Mouse (Mus musculus) left cerebral cortex, postnatal 25 days (tissue): ENCODE measurements around the gene Pik3r1. TPM values are rescaled to one million over a fixed set of nuclear protein-coding genes. Genes with fewer than 3 reads are reported as not detected.

Source experiments
- DNase-seq, 2 experiments: peaks; one replicate each; pipeline ENCODE4 v3.0.0; 2022; ENCODE audit warnings: low spot score in 2 of 2, mixed read lengths in 1 of 2
- intact Hi-C: fragments of 180-260 bp; cut with DNase I; formaldehyde crosslinking; loops from one replicate; pipeline ENCODE4 v1.15.1; 2025
- total RNA-seq, 2 experiments: library from RNA; stranded (reverse); gene quantifications; 2 replicates each; pipeline ENCODE4 v1.2.3; 2021

Pik3r1 gene
- total RNA-seq, 2 experiments from 2014 or later = 144 to 146 TPM

- no peak for DNase-seq
- intact Hi-C loops = no loop called here
Observed at GRCm38 (mm10) chr13:101635837-101636236, 132.2 kb downstream of the Pik3r1 start.

- intact Hi-C loops = no loop called here
- no peak for DNase-seq
Observed at GRCm38 (mm10) chr13:101634420-101634819, 133.6 kb downstream of the Pik3r1 start.

GRCm38 (mm10) chr13:101633620-101634019 lies 134.4 kb downstream of the Pik3r1 start:
- intact Hi-C loops = no loop called here
- DNase-seq = no peak

- DNase-seq = peak in 1 of 2 experiments; percentile 62
- intact Hi-C loops = no loop called here
Observed at GRCm38 (mm10) chr13:101632771-101633170, 135.2 kb downstream of the Pik3r1 start.

- peak; percentile 9 to 69 for DNase-seq
- intact Hi-C loops = no loop called here
Observed at GRCm38 (mm10) chr13:101631561-101631960, 136.5 kb downstream of the Pik3r1 start.
